Mouse (Mus musculus) neural tube, embryonic 15.5 days (tissue): ENCODE results near the gene Ppp1r12b. TPM values are rescaled to one million over a fixed set of nuclear protein-coding genes. Genes with fewer than 3 reads are reported as not detected.
"Not testable (repeated sequence)": the region's sequence is repeated elsewhere in the genome, so short reads cannot be mapped to it uniquely, and the experiment has no call there.

Experiments used
- ATAC-seq: fragments of 200-750 bp; cut with Nextera tagmentation; 2 replicates; pipeline ENCODE4 v1.8.0; 2017; ENCODE audit warnings: mild to moderate bottlenecking, moderate TSS enrichment, moderate library complexity; ENCODE audit not compliant: low FRiP score
- H3K27ac ChIP-seq: fragments of 300-500 bp; sonication (generic); replicated peaks from 2 replicates; pipeline ENCODE4 v1.5.1; 2015; ENCODE audit warnings: mild to moderate bottlenecking, inconsistent platforms
- H3K27me3 ChIP-seq: fragments of 300-500 bp; sonication (generic); replicated peaks from 2 replicates; pipeline ENCODE4 v1.6.1; 2015; ENCODE audit warnings: inconsistent platforms
- H3K36me3 ChIP-seq: fragments of 300-500 bp; sonication (generic); 2 replicates; pipeline ENCODE4 v1.6.1; 2015; ENCODE audit warnings: inconsistent platforms
- H3K4me1 ChIP-seq: fragments of 300-500 bp; sonication (generic); 2 replicates; pipeline ENCODE4 v1.6.1; 2015; ENCODE audit warnings: inconsistent platforms
- H3K4me2 ChIP-seq: fragments of 300-500 bp; sonication (generic); 2 replicates; pipeline ENCODE4 v1.6.1; 2015; ENCODE audit warnings: inconsistent platforms, mild to moderate bottlenecking, moderate library complexity
- H3K4me3 ChIP-seq: fragments of 300-500 bp; sonication (generic); replicated peaks from 2 replicates; pipeline ENCODE4 v1.5.1; 2015; ENCODE audit warnings: mild to moderate bottlenecking, inconsistent platforms
- H3K9ac ChIP-seq: fragments of 300-500 bp; sonication (generic); replicated peaks from 2 replicates; pipeline ENCODE4 v1.6.1; 2015; ENCODE audit warnings: mild to moderate bottlenecking, inconsistent platforms
- H3K9me3 ChIP-seq: fragments of 300-500 bp; sonication (generic); replicated peaks from 2 replicates; pipeline ENCODE4 v1.6.1; 2016; ENCODE audit warnings: inconsistent platforms
- WGBS: fragments of 180-500 bp; shearing (Covaris S2); methylation state at CpG from one replicate; pipeline ENCODE4 v1.1.7; 2015; ENCODE audit warnings: mixed read lengths; 5-methylcytosine and 5-hydroxymethylcytosine counted together
- polyA plus RNA-seq: library from polyadenylated mRNA; unstranded; fragments of >200 nt; fragmentation: Nextera tagmentation; extraction: Ambion mirVana; gene quantifications from 2 replicates; pipeline ENCODE4 v1.2.1, GENCODE M21; 2015

Ppp1r12b gene
- polyA plus RNA-seq, 1 experiment from 2014 or later: 16.3 TPM

- Histone ChIP-seq H3K9me3 (no peaks in the 10 kb centered on the region), H3K9ac (no peak overlapping the region), H3K4me3 (no peak overlapping the region), H3K4me1 (peaks cover 19% of the 10 kb centered on the region), H3K27ac (no peak overlapping the region), H3K4me2 (no peak overlapping the region), H3K27me3 (no peaks in the 10 kb centered on the region), H3K36me3 (peaks cover 10% of the 10 kb centered on the region; the same call in 1 of the 2 replicates)
- ATAC-seq: no peak
- 77% methylated on average over 9 of the region's 9 CpGs for WGBS
These were observed 107.9 kb downstream of the Ppp1r12b start for GRCm38 (mm10) chr1:134847851-134848250.

- Histone ChIP-seq H3K9me3 (no peaks in the 10 kb centered on the region), H3K36me3 (peaks cover 14% of the 10 kb centered on the region; the same call in 1 of the 2 replicates), H3K27ac (peak overlapping the region; percentile 68), H3K9ac (0 out of 2 replicates have a peak overlapping the region, but pooled peaks have one; percentile 5), H3K4me1 (peaks cover 19% of the 10 kb centered on the region), H3K4me3 (no peak overlapping the region), H3K4me2 (peak overlapping the region; percentile 7; the same call in 1 of the 2 replicates), H3K27me3 (no peaks in the 10 kb centered on the region)
- peak; percentile 59; the same call in 1 of the 2 replicates for ATAC-seq
- WGBS: 64% methylated on average over 10 of the region's 10 CpGs
These were observed 109.3 kb downstream of the Ppp1r12b start for GRCm38 (mm10) chr1:134846295-134846988.

DNA sequence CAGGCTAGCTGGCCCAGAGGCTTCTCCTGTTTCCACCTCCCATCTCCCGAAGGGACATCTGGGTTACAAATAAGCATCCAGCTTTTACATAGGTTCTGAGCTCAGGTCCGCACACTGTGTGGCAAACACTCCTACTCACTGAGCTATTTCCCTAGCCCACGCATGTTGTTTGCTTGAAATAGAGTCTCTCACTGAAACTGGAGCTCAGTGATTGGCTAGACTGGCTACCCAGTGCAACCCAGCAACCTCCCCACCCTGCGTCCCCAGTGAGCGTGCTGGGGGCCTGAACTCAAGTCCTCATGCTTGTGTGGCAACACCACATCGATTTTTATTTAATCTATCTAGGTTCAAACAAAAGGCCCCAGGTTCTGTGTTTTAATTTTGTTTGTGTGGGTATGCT lies 112.4 kb downstream of the Ppp1r12b start:
- H3K9me3 ChIP-seq: no peaks in the 10 kb centered on the region
- H3K9ac ChIP-seq: no peak overlapping the region
- no peak overlapping the region for H3K27ac ChIP-seq
- H3K36me3 ChIP-seq: peaks cover 10% of the 10 kb centered on the region; the same call in 1 of the 2 replicates
- ATAC-seq: no peak
- 95% methylated on average over 6 of the region's 6 CpGs for WGBS
- H3K27me3 ChIP-seq: no peaks in the 10 kb centered on the region
- no peak overlapping the region for H3K4me3 ChIP-seq
- H3K4me2 ChIP-seq: no peak overlapping the region
- peaks cover 19% of the 10 kb centered on the region for H3K4me1 ChIP-seq

DNA sequence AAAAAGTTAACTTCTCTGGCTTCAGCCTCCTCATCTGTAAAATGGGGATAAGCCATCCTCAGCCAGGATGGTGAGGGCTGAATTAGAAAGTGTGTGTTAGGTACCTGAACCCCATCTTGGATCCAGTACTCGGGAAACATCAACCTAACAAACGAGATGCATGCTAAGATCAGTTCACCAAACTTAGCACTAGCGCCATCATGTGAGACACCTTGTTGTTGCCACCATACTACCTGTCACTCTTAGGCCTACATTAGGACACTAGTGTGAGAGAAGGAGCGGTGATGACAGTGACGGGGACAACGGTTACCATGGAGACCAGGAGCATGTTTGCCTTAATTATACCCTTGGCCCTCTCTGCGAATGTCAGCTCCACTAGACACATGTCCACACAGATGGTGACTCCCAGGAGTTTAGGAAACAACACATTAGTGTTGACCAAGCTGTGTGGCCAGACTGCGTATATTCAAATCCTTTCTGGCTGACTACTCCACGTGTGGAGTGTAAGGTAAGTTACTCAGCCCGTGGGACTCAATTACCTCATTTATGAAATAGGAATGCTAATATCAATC lies 118.7 kb downstream of the Ppp1r12b start:
- Histone ChIP-seq H3K4me1 (no peaks in the 10 kb centered on the region), H3K4me2 (no peak overlapping the region), H3K4me3 (no peak overlapping the region), H3K27ac (no peak overlapping the region), H3K36me3 (peaks cover 39% of the 10 kb centered on the region), H3K9ac (no peak overlapping the region), H3K27me3 (no peaks in the 10 kb centered on the region), H3K9me3 (no peaks in the 10 kb centered on the region)
- 52% methylated on average over 10 of the region's 10 CpGs for WGBS
- no peak for ATAC-seq

DNA sequence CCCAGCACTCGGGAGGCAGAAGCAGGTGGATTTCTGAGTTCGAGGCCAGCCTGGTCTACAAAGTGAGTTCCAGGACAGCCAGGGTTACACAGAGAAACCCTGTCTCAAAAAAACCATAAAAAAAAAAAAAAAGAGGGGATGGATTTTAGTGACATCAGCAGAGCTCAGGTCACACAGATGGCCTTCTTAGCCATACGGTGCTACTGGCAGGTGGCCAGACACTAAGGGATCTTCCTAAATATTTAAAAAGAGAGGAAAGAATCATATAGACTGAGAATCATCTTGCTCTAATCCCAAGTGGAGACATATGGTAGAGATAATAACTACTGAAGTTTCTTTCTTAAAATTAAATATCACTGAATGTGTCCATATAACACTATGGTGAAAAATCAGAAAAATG lies 124.9 kb downstream of the Ppp1r12b start:
- ATAC-seq, H3K4me3 ChIP-seq, H3K4me1 ChIP-seq, H3K9me3 ChIP-seq, H3K27ac ChIP-seq, H3K9ac ChIP-seq, H3K27me3 ChIP-seq, H3K4me2 ChIP-seq: not testable (repeated sequence)
- H3K36me3 ChIP-seq: peaks cover 34% of the 10 kb centered on the region
- WGBS: 77% methylated on average over 3 of the region's 3 CpGs

DNA sequence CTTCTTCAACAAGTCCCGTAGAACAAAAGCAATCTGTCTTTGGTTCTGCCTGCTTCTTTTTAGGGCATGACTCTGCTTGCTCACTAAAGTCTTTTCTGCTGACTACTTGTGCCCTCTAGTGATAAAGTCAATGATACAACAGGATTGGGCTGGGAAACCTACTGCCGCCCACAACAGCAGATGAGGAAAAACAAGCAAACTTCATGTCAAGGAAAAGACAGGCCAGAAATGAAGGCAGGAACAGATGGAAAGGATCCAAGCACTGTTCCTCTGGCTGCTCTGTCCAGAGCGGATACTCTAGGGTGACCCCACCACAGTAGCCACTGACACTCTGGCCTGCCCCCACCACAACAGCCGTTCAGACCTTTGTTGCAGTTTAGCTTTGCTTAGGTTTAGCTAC lies 126.1 kb downstream of the Ppp1r12b start:
- Histone ChIP-seq H3K27me3 (no peaks in the 10 kb centered on the region), H3K4me1 (no peaks in the 10 kb centered on the region), H3K27ac (no peak overlapping the region), H3K9ac (no peak overlapping the region), H3K4me2 (no peak overlapping the region), H3K9me3 (no peaks in the 10 kb centered on the region), H3K4me3 (no peak overlapping the region), H3K36me3 (peaks cover 21% of the 10 kb centered on the region)
- WGBS: 65% methylated on average over 4 of the region's 4 CpGs
- no peak for ATAC-seq

DNA sequence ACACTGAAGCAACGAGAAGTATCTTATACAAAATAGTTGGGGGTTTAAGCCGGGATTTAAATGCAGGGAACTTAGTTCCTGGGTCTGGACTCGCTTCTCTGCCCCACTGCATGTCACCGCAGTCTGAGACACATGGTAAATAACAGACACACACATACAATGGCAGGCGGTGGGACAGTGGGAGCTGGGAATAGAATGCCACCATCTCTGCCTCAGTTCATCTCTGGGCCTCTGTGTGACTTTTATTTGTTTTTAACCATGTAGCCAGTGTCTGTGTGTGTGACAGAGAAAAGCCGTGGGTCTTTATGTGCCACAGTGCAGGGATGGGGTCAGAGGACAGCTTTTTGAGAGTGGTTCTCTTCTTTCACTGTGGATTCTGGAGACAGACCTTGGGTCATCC lies 130.8 kb downstream of the Ppp1r12b start:
- Histone ChIP-seq H3K4me2 (no peak overlapping the region), H3K27me3 (no peaks in the 10 kb centered on the region), H3K9me3 (no peaks in the 10 kb centered on the region), H3K9ac (no peak overlapping the region), H3K27ac (no peak overlapping the region), H3K36me3 (peaks cover 6% of the 10 kb centered on the region; the same call in 1 of the 2 replicates), H3K4me1 (peaks cover 6% of the 10 kb centered on the region), H3K4me3 (no peak overlapping the region)
- no peak for ATAC-seq
- whole genome bisulfite sequencing: 83% methylated on average over 6 of the region's 6 CpGs

- 70% methylated on average over 7 of the region's 7 CpGs for WGBS
- H3K27ac ChIP-seq: no peak overlapping the region
- ATAC-seq: no peak
- no peak overlapping the region for H3K4me3 ChIP-seq
- H3K27me3 ChIP-seq: no peaks in the 10 kb centered on the region
- peaks cover 6% of the 10 kb centered on the region; the same call in 1 of the 2 replicates for H3K36me3 ChIP-seq
- peaks cover 6% of the 10 kb centered on the region for H3K4me1 ChIP-seq
- H3K9ac ChIP-seq: no peak overlapping the region
- H3K4me2 ChIP-seq: no peak overlapping the region
- no peaks in the 10 kb centered on the region for H3K9me3 ChIP-seq
These were observed 131.9 kb downstream of the Ppp1r12b start for GRCm38 (mm10) chr1:134823842-134824241.

DNA sequence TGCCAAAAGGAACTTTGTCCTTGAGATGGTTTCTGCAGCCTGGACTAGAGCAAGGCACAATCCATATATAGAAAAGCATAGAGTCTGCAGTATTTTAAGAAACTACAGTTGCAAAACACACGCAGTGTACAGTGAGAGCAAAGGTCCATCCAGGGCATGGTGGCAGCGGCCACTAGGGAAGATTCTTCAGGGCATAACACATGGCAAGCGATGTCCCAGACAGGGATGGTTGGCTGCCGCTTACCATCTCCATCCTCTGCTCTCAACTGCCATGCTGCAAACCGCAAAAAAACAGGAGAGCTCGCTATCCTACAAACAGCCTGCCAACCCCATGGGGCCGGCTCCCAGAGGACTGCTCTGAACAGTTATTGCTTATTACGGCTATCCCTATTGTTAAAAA lies 132.4 kb downstream of the Ppp1r12b start:
- no peak overlapping the region for H3K9ac ChIP-seq
- H3K4me3 ChIP-seq: no peak overlapping the region
- H3K9me3 ChIP-seq: no peaks in the 10 kb centered on the region
- H3K36me3 ChIP-seq: peaks cover 6% of the 10 kb centered on the region; the same call in 1 of the 2 replicates
- no peak for ATAC-seq
- no peaks in the 10 kb centered on the region for H3K27me3 ChIP-seq
- no peak overlapping the region for H3K27ac ChIP-seq
- no peak overlapping the region for H3K4me2 ChIP-seq
- WGBS: 71% methylated on average over 8 of the region's 8 CpGs
- H3K4me1 ChIP-seq: peaks cover 6% of the 10 kb centered on the region

GRCm38 (mm10) chr1:134820882-134821281 lies 134.9 kb downstream of the Ppp1r12b start:
- no peak overlapping the region for H3K9ac ChIP-seq
- H3K27me3 ChIP-seq: no peaks in the 10 kb centered on the region
- no peak for ATAC-seq
- H3K9me3 ChIP-seq: no peaks in the 10 kb centered on the region
- no peak overlapping the region for H3K4me3 ChIP-seq
- H3K27ac ChIP-seq: no peak overlapping the region
- H3K4me2 ChIP-seq: no peak overlapping the region
- H3K4me1 ChIP-seq: peaks cover 15% of the 10 kb centered on the region
- WGBS: 96% methylated on average over 3 of the region's 3 CpGs
- 0 out of 2 replicates have a peak, but pooled peaks cover 3% of the 10 kb centered on the region for H3K36me3 ChIP-seq

GRCm38 (mm10) chr1:134819196-134819595 lies 136.5 kb downstream of the Ppp1r12b start:
- WGBS: 93% methylated on average over 11 of the region's 11 CpGs
- Histone ChIP-seq H3K9ac (no peak overlapping the region), H3K27me3 (no peaks in the 10 kb centered on the region), H3K27ac (no peak overlapping the region), H3K9me3 (no peaks in the 10 kb centered on the region), H3K4me2 (no peak overlapping the region), H3K36me3 (0 out of 2 replicates have a peak, but pooled peaks cover 3% of the 10 kb centered on the region), H3K4me3 (no peak overlapping the region), H3K4me1 (peaks cover 27% of the 10 kb centered on the region)
- no peak for ATAC-seq

- no peak overlapping the region for H3K27ac ChIP-seq
- no peak overlapping the region for H3K4me2 ChIP-seq
- H3K4me1 ChIP-seq: peaks cover 27% of the 10 kb centered on the region
- H3K9me3 ChIP-seq: no peaks in the 10 kb centered on the region
- no peaks in the 10 kb centered on the region for H3K27me3 ChIP-seq
- WGBS: 98% methylated on average over 3 of the region's 3 CpGs
- ATAC-seq: no peak
- no peak overlapping the region for H3K4me3 ChIP-seq
- no peak overlapping the region for H3K9ac ChIP-seq
- 0 out of 2 replicates have a peak, but pooled peaks cover 3% of the 10 kb centered on the region for H3K36me3 ChIP-seq
These were observed 137.0 kb downstream of the Ppp1r12b start for GRCm38 (mm10) chr1:134818716-134819115.
